Comparison of ENCODE assay signal across 9 mouse cellular contexts in the genomic region with DNA sequence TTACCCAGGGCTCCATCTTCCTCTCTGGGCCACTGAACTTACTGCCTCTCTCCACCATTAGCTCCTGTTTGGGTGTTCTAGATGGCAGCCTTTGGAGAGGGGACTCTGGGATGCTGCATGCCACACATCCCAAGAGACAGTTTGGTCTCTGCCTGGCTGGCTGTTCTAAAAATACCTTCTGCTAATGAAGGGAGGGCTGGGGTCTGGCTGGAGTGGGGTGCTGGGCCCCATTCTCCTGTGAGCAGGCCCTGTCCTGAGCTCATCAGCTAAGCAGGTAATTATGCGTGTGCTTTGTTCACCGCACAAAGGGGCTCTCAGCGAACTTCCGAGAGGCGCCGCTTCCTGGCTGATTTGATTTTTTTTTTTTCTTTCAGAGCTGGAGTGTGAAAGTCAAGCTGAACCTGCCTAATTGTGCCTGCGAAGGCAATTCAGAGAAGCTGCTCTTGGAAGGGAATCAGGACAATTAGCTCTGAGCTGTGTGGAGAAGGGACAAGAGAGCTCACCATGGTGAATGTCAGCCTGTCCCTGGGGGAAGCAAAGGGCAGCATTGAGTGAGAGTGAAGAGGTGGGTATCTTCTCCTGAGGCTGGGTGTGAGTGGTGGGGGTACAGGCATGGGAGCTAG. TPM values are rescaled to one million over a fixed set of nuclear protein-coding genes. Genes with fewer than 3 reads are reported as not detected.
DNase-seq lines count a peak whose midpoint lies in the region; ATAC-seq lines count a peak whose summit lies in the region.
"Had no signal": no experiment of that assay in that cellular context is flagged by ENCODE, and none has a peak within 500 bp of the region (broad histone marks: within the 10 kb centered on the region; RNA-seq: fewer than 3 reads in every experiment).

No protein-coding gene starts in this region.

- ATAC-seq in heart, embryonic 11.5 days (replicated peaks; ENCODE audit: insufficient number of reproducible peaks, low FRiP score, low TSS enrichment), result no peak
- peak; percentile 79 for ATAC-seq in forebrain, embryonic 12.5 days (ENCODE audit: low FRiP score)
- peak; percentile 76 for ATAC-seq in midbrain, embryonic 13.5 days

- no peak overlapping the region for H3K27ac ChIP-seq in heart, embryonic 11.5 days (ENCODE audit: low read depth, low read length)
- peak overlapping the region; percentile 92 for H3K27ac ChIP-seq in forebrain, embryonic 12.5 days
- H3K27ac ChIP-seq in midbrain, embryonic 13.5 days, result peak overlapping the region; percentile 85
- H3K27ac ChIP-seq: macrophage had no signal

- H3K4me3 ChIP-seq in heart, embryonic 11.5 days (ENCODE audit: low read depth, low read length), result no peak overlapping the region
- no peak overlapping the region for H3K4me3 ChIP-seq in forebrain, embryonic 12.5 days (replicated peaks)
- no peak overlapping the region; the same call in 1 of the 2 replicates for H3K4me3 ChIP-seq in midbrain, embryonic 13.5 days (replicated peaks)

- WGBS in heart, embryonic 11.5 days (ENCODE audit: insufficient replicate concordance), result 30% methylated on average over 7 of the region's 7 CpGs
- WGBS in forebrain, embryonic 12.5 days, result 9% methylated on average over 7 of the region's 7 CpGs
- WGBS in midbrain, embryonic 13.5 days, result 4% methylated on average over 7 of the region's 7 CpGs

- H3K4me2 ChIP-seq in heart, embryonic 11.5 days, result peak overlapping the region; percentile 42
- H3K4me2 ChIP-seq in forebrain, embryonic 12.5 days, result peak overlapping the region; percentile 41
- H3K4me2 ChIP-seq in midbrain, embryonic 13.5 days (replicated peaks), result peak overlapping the region; percentile 44

- H3K9me3 ChIP-seq in heart, embryonic 11.5 days (replicated peaks; ENCODE audit: control insufficient read depth, low read length), result no peaks in the 10 kb centered on the region; the same call in 1 of the 2 replicates
- H3K9me3 ChIP-seq in forebrain, embryonic 12.5 days, result no peaks in the 10 kb centered on the region
- no peaks in the 10 kb centered on the region for H3K9me3 ChIP-seq in midbrain, embryonic 13.5 days

- no peaks in the 10 kb centered on the region for H3K27me3 ChIP-seq in heart, embryonic 11.5 days (ENCODE audit: control insufficient read depth, insufficient read depth, low read length)
- H3K27me3 ChIP-seq in forebrain, embryonic 12.5 days, result no peaks in the 10 kb centered on the region
- H3K27me3 ChIP-seq in midbrain, embryonic 13.5 days, result no peaks in the 10 kb centered on the region; the same call in 1 of the 2 replicates

- no peak for DNase-seq in heart, postnatal 36 days
- peak; percentile 79 for DNase-seq in R1 (ENCODE audit: low read depth, low spot score)
- DNase-seq in layer of hippocampus, adult 18-20 months (ENCODE audit: low spot score in 2 of 2), result no peak
- no peak for DNase-seq in gastrocnemius, postnatal 14 days
- DNase-seq in lung, adult 18-20 months, result no peak

- intact Hi-C loops in heart, postnatal 36 days (cut with DNase I), result no loop called here
- intact Hi-C loops in gastrocnemius, postnatal 14 days (cut with DNase I; ENCODE audit: low total_unique reads), result loop anchor here (5.0 kb wide), 1 partner anchor 240 kb away; no protein-coding TSS in a partner anchor

- H3K4me1 ChIP-seq in heart, embryonic 11.5 days (ENCODE audit: control insufficient read depth, insufficient read depth, low read length), result peaks cover 8% of the 10 kb centered on the region; the same call in 1 of the 2 replicates
- peaks cover 23% of the 10 kb centered on the region for H3K4me1 ChIP-seq in forebrain, embryonic 12.5 days
- peaks cover 29% of the 10 kb centered on the region for H3K4me1 ChIP-seq in midbrain, embryonic 13.5 days (replicated peaks)

- 0 out of 2 replicates have a peak overlapping the region, but pooled peaks have one; percentile 18 for H3K9ac ChIP-seq in heart, embryonic 11.5 days (ENCODE audit: low read depth, low read length)
- H3K9ac ChIP-seq in forebrain, embryonic 12.5 days, result 0 out of 2 replicates have a peak overlapping the region, but pooled peaks have one; percentile 17
- 0 out of 2 replicates have a peak overlapping the region, but pooled peaks have one; percentile 33 for H3K9ac ChIP-seq in midbrain, embryonic 13.5 days (replicated peaks)

- no peaks in the 10 kb centered on the region for H3K36me3 ChIP-seq in heart, embryonic 11.5 days (ENCODE audit: control insufficient read depth, insufficient read depth, low read length)
- H3K36me3 ChIP-seq in forebrain, embryonic 12.5 days (replicated peaks), result 0 out of 2 replicates have a peak, but pooled peaks cover 2% of the 10 kb centered on the region
- H3K36me3 ChIP-seq in midbrain, embryonic 13.5 days, result no peaks in the 10 kb centered on the region

RNA-seq across cellular contexts. Expression of a gene that starts 12.9 kb away (rescaled TPM):
- 158 and 159 TPM in 2 replicates for polyA plus RNA-seq in heart, embryonic 11.5 days (2014; fragmentation: Nextera tagmentation; extraction: Ambion mirVana)
- 10 to 100 TPM; 54.6 to 75.2 TPM for total RNA-seq in heart, postnatal 36 days (2021)
- polyA plus RNA-seq in forebrain, embryonic 12.5 days (2016; fragmentation: Nextera tagmentation; extraction: Ambion mirVana), result 291 and 318 TPM in 2 replicates
- 185 and 189 TPM in 2 replicates for polyA plus RNA-seq in midbrain, embryonic 13.5 days (2015; fragmentation: Nextera tagmentation; extraction: Ambion mirVana)
- total RNA-seq in layer of hippocampus, adult 18-20 months (2021), result 10 to 100 TPM; 69.0 to 75.1 TPM
- total RNA-seq in gastrocnemius, postnatal 14 days (2021), result 10 to 100 TPM; 53.9 to 79.8 TPM
